Mouse (Mus musculus) effector memory CD4-positive, alpha-beta T cell, adult 7 months (primary cell): ENCODE data around the gene Olfr101. TPM values are rescaled to one million over a fixed set of nuclear protein-coding genes. Genes with fewer than 3 reads are reported as not detected.

ENCODE experiments used
- polyA plus RNA-seq: library from polyadenylated mRNA; unstranded; fragments of 100-300 nt; shearing (Covaris generic); gene quantifications from one replicate; pipeline ENCODE4 v1.2.1, GENCODE M21; 2017

The Olfr101 gene
- not detected for polyA plus RNA-seq

DNA sequence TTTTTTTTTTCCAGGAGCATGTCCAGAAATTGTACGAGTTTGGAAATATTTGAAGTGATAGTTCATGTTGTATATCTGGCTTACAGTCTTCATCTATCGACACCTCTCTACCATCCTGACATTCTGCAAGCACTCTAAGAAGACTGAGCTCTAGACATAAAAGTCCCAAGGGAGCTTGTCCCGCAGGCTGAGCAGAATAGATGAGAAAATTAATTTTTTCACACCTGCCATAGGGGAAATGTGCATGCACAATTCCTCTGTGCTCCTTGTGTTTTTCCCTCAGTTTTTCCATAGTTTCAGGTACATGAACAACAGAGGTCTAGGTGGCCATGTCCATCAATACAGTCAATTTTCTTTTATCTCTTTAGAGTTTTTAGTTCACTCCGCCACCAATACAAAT, at the start of gene Olfr101:
Olfr101 (minus strand) TSS at position 101 of the 400 bp plus-strand sequence.

DNA sequence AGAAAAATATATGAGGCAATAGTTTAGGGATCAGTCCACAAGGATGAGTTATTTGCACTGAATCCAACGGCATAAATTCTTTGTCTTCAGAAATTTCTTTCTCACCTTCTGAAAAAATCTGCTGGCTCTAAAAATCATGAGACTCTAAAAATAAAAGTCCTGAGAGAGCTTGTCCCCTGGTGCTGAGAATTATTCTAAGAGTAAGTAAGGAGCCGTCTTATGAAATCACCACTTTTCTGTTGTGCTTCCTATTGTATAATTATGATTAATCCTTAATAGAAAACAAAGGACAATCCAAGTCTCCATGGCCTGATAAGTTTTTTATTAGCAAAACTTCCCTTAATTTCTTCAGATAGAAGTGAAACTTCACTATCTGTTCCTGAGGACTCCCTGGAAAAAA, 35.5 kb upstream of the Olfr101 start, which contains the start of gene Olfr103:
Olfr103 (minus strand) TSS at position 101 of the 400 bp plus-strand sequence.

GRCm38 (mm10) chr17:37316954-37317353, 12.8 kb upstream of the Olfr101 start, which contains the start of gene Olfr102:
Olfr102 (minus strand) TSS chr17:37317054.

GRCm38 (mm10) chr17:37283360-37283759, 20.8 kb downstream of the Olfr101 start, which contains the start of gene Olfr99:
Olfr99 (minus strand) TSS chr17:37283460.

DNA sequence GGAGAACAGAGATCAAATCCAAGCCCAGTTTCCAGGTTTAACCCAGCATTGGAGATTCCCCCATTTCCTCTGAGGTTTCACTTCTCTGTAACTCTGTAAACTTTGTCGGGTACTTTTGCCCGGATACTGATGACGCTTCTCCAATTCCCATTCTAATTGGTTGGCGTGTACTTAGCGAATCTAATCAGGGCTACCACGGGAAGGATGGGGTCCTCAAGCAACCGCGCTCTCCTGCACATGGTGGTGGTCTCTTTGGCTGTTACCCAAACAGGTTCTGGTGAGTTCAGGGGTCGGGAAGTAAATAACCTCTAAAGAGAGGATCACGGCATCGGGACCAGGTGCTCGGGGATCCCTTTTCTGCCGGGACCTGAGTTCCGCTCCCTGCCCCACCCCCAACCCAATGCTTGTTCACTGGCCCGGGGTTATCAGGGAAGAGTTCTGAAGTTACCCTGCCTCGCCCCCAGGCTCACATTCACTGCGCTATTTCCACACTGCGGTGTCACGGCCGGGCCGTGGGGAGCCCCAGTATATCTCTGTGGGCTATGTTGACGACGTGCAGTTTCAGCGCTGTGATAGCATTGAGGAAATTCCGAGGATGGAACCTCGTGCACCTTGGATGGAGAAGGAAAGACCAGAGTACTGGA, 33.9 kb downstream of the Olfr101 start, which contains the start of gene H2-M3:
H2-M3 (plus strand) TSS at position 163 of the 644 bp plus-strand sequence.

GRCm38 (mm10) chr17:37263626-37264025, 40.5 kb downstream of the Olfr101 start, which contains the start of gene Olfr98:
Olfr98 (minus strand) TSS chr17:37263749.

Other genes with a start within 250 kb of the Olfr101 start
- gene Olfr90, start 215.8 kb downstream of the Olfr101 start, polyA plus RNA-seq, result 0.17 TPM
- gene Olfr91, start 206.0 kb downstream of the Olfr101 start, polyA plus RNA-seq, result not detected
- not detected for gene Olfr92, start 184.2 kb downstream of the Olfr101 start, polyA plus RNA-seq
- gene Olfr93, start 142.8 kb downstream of the Olfr101 start, polyA plus RNA-seq, result not detected
- gene Ubd, start 110.4 kb downstream of the Olfr101 start, polyA plus RNA-seq, result not detected
- not detected for gene Olfr94, start 103.3 kb downstream of the Olfr101 start, polyA plus RNA-seq
- 0.07 TPM for gene Olfr95, start 91.2 kb downstream of the Olfr101 start, polyA plus RNA-seq
- gene Olfr96, start 84.2 kb downstream of the Olfr101 start, polyA plus RNA-seq, result not detected
- gene Olfr97, start 67.0 kb downstream of the Olfr101 start, polyA plus RNA-seq, result not detected
- not detected for gene Olfr98, start 40.6 kb downstream of the Olfr101 start, polyA plus RNA-seq
- 97.7 TPM for gene H2-M3, start 34.1 kb downstream of the Olfr101 start, polyA plus RNA-seq
- 2.3 TPM for gene Olfr99, start 20.9 kb downstream of the Olfr101 start, polyA plus RNA-seq
- 0.40 TPM for gene Olfr102, start 12.7 kb upstream of the Olfr101 start, polyA plus RNA-seq
- not detected for gene Olfr103, start 35.4 kb upstream of the Olfr101 start, polyA plus RNA-seq
- not detected for gene Olfr104-ps, start 55.3 kb upstream of the Olfr101 start, polyA plus RNA-seq
- not detected for gene Olfr105-ps, start 74.7 kb upstream of the Olfr101 start, polyA plus RNA-seq
- gene Olfr106-ps, start 86.1 kb upstream of the Olfr101 start, polyA plus RNA-seq, result not detected
- not detected for gene Olfr107, start 94.9 kb upstream of the Olfr101 start, polyA plus RNA-seq
- not detected for gene Olfr108, start 141.2 kb upstream of the Olfr101 start, polyA plus RNA-seq
- not detected for gene Olfr109, start 154.6 kb upstream of the Olfr101 start, polyA plus RNA-seq
- not detected for gene H2-M2, start 179.2 kb upstream of the Olfr101 start, polyA plus RNA-seq
- gene Olfr110, start 188.2 kb upstream of the Olfr101 start, polyA plus RNA-seq, result not detected
- not detected for gene Olfr111, start 203.7 kb upstream of the Olfr101 start, polyA plus RNA-seq